Mouse (Mus musculus) brain, embryonic 14.5 days (tissue): ENCODE results near the gene Dnajc5g.

ENCODE experiments used
- CTCF ChIP-seq: fragments of 200-500 bp; IDR thresholded peaks from 2 replicates; pipeline ENCODE4 v1.5.1; 2012; ENCODE audit warnings: inconsistent platforms, mild to moderate bottlenecking, moderate library complexity, borderline replicate concordance; ENCODE audit not compliant: insufficient read depth, insufficient read length; ENCODE audit errors: extremely low read depth
- POLR2A ChIP-seq: fragments of 200-500 bp; IDR thresholded peaks from 2 replicates; pipeline ENCODE4 v1.6.1; 2012; ENCODE audit warnings: mild to moderate bottlenecking, inconsistent platforms, borderline replicate concordance; ENCODE audit not compliant: poor library complexity, insufficient read depth, insufficient read length, severe bottlenecking; ENCODE audit errors: extremely low read depth

DNA sequence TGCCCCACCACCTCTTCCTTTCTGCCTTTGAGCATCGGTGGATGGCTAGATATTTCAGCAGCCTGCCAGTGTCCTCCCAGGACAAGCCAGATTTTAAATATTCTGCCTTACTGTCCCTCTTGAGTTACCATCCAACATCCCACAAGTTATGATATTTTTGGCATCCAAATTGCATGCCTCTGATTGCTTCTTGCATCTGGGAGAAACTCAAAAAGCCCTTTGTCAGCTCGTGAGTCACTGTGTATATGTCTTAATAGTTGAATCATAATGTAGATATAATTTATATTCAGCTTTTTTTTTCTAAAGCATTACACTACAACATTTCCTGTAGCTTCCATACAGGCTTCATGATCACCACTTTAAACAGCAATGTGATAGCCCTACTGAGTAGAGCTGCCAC, 19.0 kb upstream of the Dnajc5g start:
- no peak for TF ChIP-seq POLR2A
- TF ChIP-seq CTCF, result no peak
